In genomic region chr4:134123147-134123546, GRCm38 (mm10) we compare ENCODE assay signal across 25 mouse cellular contexts. TPM values are rescaled to one million over a fixed set of nuclear protein-coding genes. Genes with fewer than 3 reads are reported as not detected.
DNase-seq lines count a peak whose midpoint lies in the region; ATAC-seq and TF ChIP-seq lines count a peak whose summit lies in the region.
"Had no signal": no experiment of that assay in that cellular context is flagged by ENCODE, and none has a peak within 500 bp of the region (broad histone marks: within the 10 kb centered on the region; RNA-seq: fewer than 3 reads in every experiment).

No protein-coding gene starts in this region.

- no peak overlapping the region for H3K9ac ChIP-seq in midbrain, embryonic 11.5 days (ENCODE audit: low read length)
- H3K9ac ChIP-seq in midbrain, embryonic 13.5 days (replicated peaks): no peak overlapping the region
- H3K9ac ChIP-seq in ES-Bruce4 (ENCODE audit: low read depth, poor library complexity, severe bottlenecking): no peak overlapping the region
- H3K9ac ChIP-seq: embryonic facial prominence, embryonic 13.5 days; forebrain, embryonic 12.5 days; forebrain, embryonic 15.5 days; heart, embryonic 12.5 days; heart, embryonic 15.5 days; hindbrain, embryonic 13.5 days had no signal

- H3K4me3 ChIP-seq in layer of hippocampus, adult 2 months: no peak overlapping the region
- H3K4me3 ChIP-seq in midbrain, embryonic 11.5 days (ENCODE audit: low read depth, low read length): no peak overlapping the region
- no peak overlapping the region for H3K4me3 ChIP-seq in midbrain, embryonic 13.5 days (replicated peaks)
- peak overlapping the region; percentile 45 for H3K4me3 ChIP-seq in E14TG2a.4 (replicated peaks; ENCODE audit: low read length)
- peak overlapping the region; percentile 4; the same call in 1 of the 2 replicates for H3K4me3 ChIP-seq in ES-Bruce4 (ENCODE audit: low read depth, low read length)
- H3K4me3 ChIP-seq: embryonic facial prominence, embryonic 13.5 days; erythroblast, embryonic 14.5 days; forebrain, embryonic 12.5 days; forebrain, embryonic 15.5 days; heart, embryonic 12.5 days; heart, embryonic 15.5 days; hindbrain, embryonic 10.5 days; hindbrain, embryonic 13.5 days had no signal

- no peaks in the 10 kb centered on the region for H3K27me3 ChIP-seq in midbrain, embryonic 11.5 days (ENCODE audit: control insufficient read depth, insufficient read depth, low read length)
- no peaks in the 10 kb centered on the region for H3K27me3 ChIP-seq in midbrain, embryonic 13.5 days
- H3K27me3 ChIP-seq in E14TG2a.4 (ENCODE audit: insufficient read depth, low read length): no peaks in the 10 kb centered on the region
- no peaks in the 10 kb centered on the region for H3K27me3 ChIP-seq in ES-Bruce4 (ENCODE audit: control insufficient read depth, insufficient read depth, low read length, poor library complexity, severe bottlenecking)
- H3K27me3 ChIP-seq: CH12.LX; embryonic facial prominence, embryonic 13.5 days; forebrain, embryonic 15.5 days; heart, embryonic 12.5 days; heart, embryonic 15.5 days; hindbrain, embryonic 13.5 days had no signal

- no peak for DNase-seq in layer of hippocampus, adult 2 months (ENCODE audit: low spot score in 2 of 2)
- no peak for DNase-seq in layer of hippocampus, postnatal 25 days (ENCODE audit: extremely low spot score in 1 of 2, low spot score in 1 of 2)
- DNase-seq in midbrain, embryonic 11.5 days (ENCODE audit: low spot score, missing footprints): peak; percentile 53
- DNase-seq in frontal cortex, postnatal 14 days (ENCODE audit: low spot score in 2 of 2): no peak
- DNase-seq: adrenal gland, adult 8-10 months; adrenal gland, postnatal 25 days; cerebellum, adult 11-12 months; cerebellum, adult 8-10 months; gastrocnemius, postnatal 14 days had no signal

- H3K4me1 ChIP-seq in midbrain, embryonic 11.5 days (ENCODE audit: control insufficient read depth, insufficient read depth, low read length): peaks cover 7% of the 10 kb centered on the region
- peaks cover 24% of the 10 kb centered on the region for H3K4me1 ChIP-seq in midbrain, embryonic 13.5 days (replicated peaks)
- H3K4me1 ChIP-seq in E14TG2a.4 (replicated peaks; ENCODE audit: low read depth, low read length) (peaks cover 99% of the 10 kb centered on the region), ES-Bruce4 (ENCODE audit: control insufficient read depth, insufficient read depth, low read length) (peaks cover 23% of the 10 kb centered on the region)

- TF ChIP-seq EP300 in ES-Bruce4 (IDR thresholded peaks at IDR 0.05; ENCODE audit: insufficient read depth, low read depth, low read length): no peak

- TF ChIP-seq POLR2A in ES-Bruce4 (IDR thresholded peaks at IDR 0.05; ENCODE audit: insufficient read depth, low read length): no peak

- peak overlapping the region; percentile 98 for H3K27ac ChIP-seq in layer of hippocampus, adult 2 months
- no peak overlapping the region for H3K27ac ChIP-seq in midbrain, embryonic 11.5 days (ENCODE audit: low read depth, low read length)
- H3K27ac ChIP-seq in midbrain, embryonic 13.5 days: no peak overlapping the region
- H3K27ac ChIP-seq in ES-Bruce4 (ENCODE audit: insufficient read depth, low read length): no peak overlapping the region
- H3K27ac ChIP-seq: embryonic facial prominence, embryonic 13.5 days; forebrain, embryonic 12.5 days; forebrain, embryonic 15.5 days; heart, embryonic 15.5 days; hindbrain, embryonic 13.5 days had no signal

- H3K36me3 ChIP-seq in midbrain, embryonic 11.5 days (ENCODE audit: control insufficient read depth, insufficient read depth, low read length): no peaks in the 10 kb centered on the region
- H3K36me3 ChIP-seq in midbrain, embryonic 13.5 days: peaks cover 4% of the 10 kb centered on the region; the same call in 1 of the 2 replicates
- H3K36me3 ChIP-seq in E14TG2a.4 (ENCODE audit: insufficient read depth, low read length) (peaks cover 38% of the 10 kb centered on the region), ES-Bruce4 (ENCODE audit: control insufficient read depth, insufficient read depth, low read length, poor library complexity, severe bottlenecking) (no peaks in the 10 kb centered on the region)
- H3K36me3 ChIP-seq: forebrain, embryonic 12.5 days; forebrain, embryonic 15.5 days; heart, embryonic 15.5 days; hindbrain, embryonic 13.5 days had no signal

- no peak for TF ChIP-seq CTCF in layer of hippocampus, adult 2 months (conservative IDR thresholded peaks at IDR 0.05)
- TF ChIP-seq CTCF in E14TG2a.4 (conservative IDR thresholded peaks at IDR 0.05; ENCODE audit: low read length) (no peak), ES-Bruce4 (IDR thresholded peaks at IDR 0.05; ENCODE audit: low read depth, low read length) (no peak)

- no peak overlapping the region for H3K4me2 ChIP-seq in midbrain, embryonic 11.5 days
- no peak overlapping the region for H3K4me2 ChIP-seq in midbrain, embryonic 13.5 days (replicated peaks)
- H3K4me2 ChIP-seq: forebrain, embryonic 12.5 days; forebrain, embryonic 15.5 days; heart, embryonic 12.5 days; heart, embryonic 15.5 days; hindbrain, embryonic 13.5 days had no signal

- WGBS in midbrain, embryonic 11.5 days: 95% methylated on average over 6 of the region's 6 CpGs
- WGBS in midbrain, embryonic 13.5 days: 92% methylated on average over 6 of the region's 6 CpGs

- no peaks in the 10 kb centered on the region for H3K9me3 ChIP-seq in midbrain, embryonic 11.5 days (ENCODE audit: control insufficient read depth, low read length)
- H3K9me3 ChIP-seq in midbrain, embryonic 13.5 days: no peaks in the 10 kb centered on the region
- H3K9me3 ChIP-seq in E14TG2a.4 (ENCODE audit: low read length): no peaks in the 10 kb centered on the region
- H3K9me3 ChIP-seq in ES-Bruce4 (replicated peaks; ENCODE audit: control insufficient read depth, insufficient read depth, low read length, poor library complexity, severe bottlenecking): no peaks in the 10 kb centered on the region
- H3K9me3 ChIP-seq: embryonic facial prominence, embryonic 10.5 days; embryonic facial prominence, embryonic 13.5 days; forebrain, embryonic 12.5 days; forebrain, embryonic 15.5 days; heart, embryonic 12.5 days; heart, embryonic 15.5 days; hindbrain, embryonic 10.5 days; hindbrain, embryonic 13.5 days had no signal

- ATAC-seq in midbrain, embryonic 11.5 days (ENCODE audit: low FRiP score): no peak
- no peak for ATAC-seq in midbrain, embryonic 13.5 days
- ATAC-seq in megakaryocyte, adult 5-6 weeks (ENCODE audit: poor library complexity, severe bottlenecking): no peak
- ATAC-seq: forebrain, embryonic 15.5 days; hindbrain, embryonic 16.5 days had no signal

RNA-seq across cellular contexts. Expression of gene Sh3bgrl3, which starts 5.4 kb away (rescaled TPM):
- total RNA-seq in layer of hippocampus, adult 2 months (2021): 100 to 1,000 TPM; 257 to 267 TPM
- total RNA-seq in layer of hippocampus, postnatal 25 days (2021): 100 to 1,000 TPM; 281 to 297 TPM
- 308 and 312 TPM in 2 replicates for polyA plus RNA-seq in midbrain, embryonic 11.5 days (2014; fragmentation: Nextera tagmentation; extraction: Ambion mirVana)
- polyA plus RNA-seq in midbrain, embryonic 13.5 days (2015; fragmentation: Nextera tagmentation; extraction: Ambion mirVana): 319 and 332 TPM in 2 replicates
- 105 and 106 TPM in 2 replicates for polyA plus RNA-seq in ES-Bruce4 (2011; ENCODE audit: insufficient read depth, insufficient read length, low read depth, missing spikeins)
- total RNA-seq in megakaryocyte, adult 5-6 weeks (2015): 1,305 and 1,385 TPM in 2 replicates
- total RNA-seq in megakaryocyte, adult 5-6 weeks (2017): 523 and 622 TPM in 2 replicates

RNA-seq across cellular contexts. Expression of gene Ubxn11, which starts 20.8 kb away (rescaled TPM):
- 10 to 100 TPM; 34.0 to 42.4 TPM for total RNA-seq in layer of hippocampus, adult 2 months (2021)
- 10 to 100 TPM; 24.0 to 32.1 TPM for total RNA-seq in layer of hippocampus, postnatal 25 days (2021)
- 3.0 and 4.7 TPM in 2 replicates for polyA plus RNA-seq in midbrain, embryonic 11.5 days (2014; fragmentation: Nextera tagmentation; extraction: Ambion mirVana)
- 9.3 and 11.4 TPM in 2 replicates for polyA plus RNA-seq in midbrain, embryonic 13.5 days (2015; fragmentation: Nextera tagmentation; extraction: Ambion mirVana)
- 10.4 and 11.6 TPM in 2 replicates for polyA plus RNA-seq in ES-Bruce4 (2011; ENCODE audit: insufficient read depth, insufficient read length, low read depth, missing spikeins)
- 0.89 and 1.8 TPM in 2 replicates for total RNA-seq in megakaryocyte, adult 5-6 weeks (2015)
- 1.7 and 2.9 TPM in 2 replicates for total RNA-seq in megakaryocyte, adult 5-6 weeks (2017)

RNA-seq across cellular contexts. Expression of gene Cd52, which starts 28.3 kb away (rescaled TPM):
- 1 to 10 TPM; 1.1 to 3.8 TPM for total RNA-seq in layer of hippocampus, adult 2 months (2021)
- 1 to 10 TPM; 1.6 TPM for total RNA-seq in layer of hippocampus, postnatal 25 days (2021)
- 4.3 and 4.7 TPM in 2 replicates for polyA plus RNA-seq in midbrain, embryonic 11.5 days (2014; fragmentation: Nextera tagmentation; extraction: Ambion mirVana)
- polyA plus RNA-seq in midbrain, embryonic 13.5 days (2015; fragmentation: Nextera tagmentation; extraction: Ambion mirVana): 2.2 and 2.7 TPM in 2 replicates
- polyA plus RNA-seq in ES-Bruce4 (2011; ENCODE audit: insufficient read depth, insufficient read length, low read depth, missing spikeins): not detected in 2 replicates
- total RNA-seq in megakaryocyte, adult 5-6 weeks (2015): 2,426 and 2,524 TPM in 2 replicates
- 3,236 and 3,524 TPM in 2 replicates for total RNA-seq in megakaryocyte, adult 5-6 weeks (2017)
- polyA plus RNA-seq: C2C12 had no signal

Comparison
In these comparisons a context has a peak if more than half of its experiments do, and no peak if none do; other contexts are left out.
1. H3K4me3 ChIP-seq: peak in E14TG2a.4 (single experiment) and ES-Bruce4 (single experiment); none in layer of hippocampus, adult 2 months (single experiment), midbrain, embryonic 11.5 days (single experiment) and midbrain, embryonic 13.5 days (single experiment).
2. RNA of gene Ubxn11, which starts 20.8 kb away (total RNA-seq): 34.0 to 42.4 TPM in layer of hippocampus, adult 2 months and 24.0 to 32.1 TPM in layer of hippocampus, postnatal 25 days; 0.89 to 2.9 TPM in megakaryocyte, adult 5-6 weeks; every median in the first group is over 4 times any median in the second.
3. RNA of gene Cd52, which starts 28.3 kb away (total RNA-seq): 2,426 to 3,524 TPM in megakaryocyte, adult 5-6 weeks; 1.1 to 3.8 TPM in layer of hippocampus, adult 2 months and 1.6 TPM in layer of hippocampus, postnatal 25 days; every median in the first group is over 100 times any median in the second.